Mouse (Mus musculus) spleen, adult 2 months (tissue): ENCODE measurements around the gene Gpr63.

ENCODE experiments used
- CTCF ChIP-seq: fragments of 200-500 bp; IDR thresholded peaks from 2 replicates; pipeline ENCODE4 v1.5.1; 2011; ENCODE audit warnings: mild to moderate bottlenecking, inconsistent platforms; ENCODE audit not compliant: insufficient read depth, insufficient read length, insufficient replicate concordance; ENCODE audit errors: extremely low read depth
- POLR2A ChIP-seq: fragments of 200-500 bp; IDR thresholded peaks from 2 replicates; pipeline ENCODE4 v1.6.1; 2011; ENCODE audit warnings: low read depth, low read length, inconsistent platforms

- TF ChIP-seq CTCF, result no peak
- no peak for TF ChIP-seq POLR2A
These were observed 25.3 kb downstream of the Gpr63 start for GRCm38 (mm10) chr4:24991475-24991874.
